Mouse (Mus musculus) ES-Bruce4 (cell line): ENCODE results near the gene Extl2.

Experiments
- CTCF ChIP-seq: IDR thresholded peaks from one replicate; pipeline ENCODE4 v1.8.1; 2011; ENCODE audit warnings: low read depth, low read length
- POLR2A ChIP-seq: IDR thresholded peaks from one replicate; pipeline ENCODE4 v1.8.1; 2011; ENCODE audit warnings: low read length; ENCODE audit not compliant: insufficient read depth

- TF ChIP-seq POLR2A, result no peak
- no peak for TF ChIP-seq CTCF
Observed at GRCm38 (mm10) chr3:116062141-116062540, 54.9 kb downstream of the Extl2 start.
